Mouse (Mus musculus) kidney, adult 2 months (tissue): ENCODE results near the gene Rapgef5. TPM values are rescaled to one million over a fixed set of nuclear protein-coding genes. Genes with fewer than 3 reads are reported as not detected.

ENCODE experiments used
- DNase-seq: peaks from one replicate; pipeline ENCODE4 v3.0.0; 2021
- H3K27ac ChIP-seq: fragments of 200-500 bp; 2 replicates; pipeline ENCODE4 v1.5.1; 2012; ENCODE audit warnings: low read depth, low read length, control low read depth, inconsistent platforms; ENCODE audit not compliant: insufficient read depth
- H3K27me3 ChIP-seq: fragments of 200-500 bp; replicated peaks from 2 replicates; pipeline ENCODE4 v1.6.1; 2012; ENCODE audit warnings: mild to moderate bottlenecking, moderate library complexity, low read length, inconsistent platforms; ENCODE audit not compliant: control insufficient read depth, insufficient read depth
- H3K36me3 ChIP-seq: fragments of 200-500 bp; 2 replicates; pipeline ENCODE4 v1.6.1; 2012; ENCODE audit warnings: mild to moderate bottlenecking, moderate library complexity, low read length, inconsistent platforms; ENCODE audit not compliant: control insufficient read depth, insufficient read depth
- H3K4me1 ChIP-seq: fragments of 200-500 bp; 2 replicates; pipeline ENCODE4 v1.6.1; 2011; ENCODE audit warnings: low read length; ENCODE audit not compliant: control insufficient read depth, insufficient read depth
- H3K4me3 ChIP-seq: fragments of 200-500 bp; 2 replicates; pipeline ENCODE4 v1.5.1; 2011; ENCODE audit warnings: mild to moderate bottlenecking, low read depth, low read length, control low read depth; ENCODE audit not compliant: insufficient read depth
- CTCF ChIP-seq: fragments of 200-500 bp; conservative IDR thresholded peaks from 2 replicates; pipeline ENCODE4 v1.5.1; 2011; ENCODE audit warnings: low read depth, mild to moderate bottlenecking, control low read depth, low read length, moderate library complexity, mixed read lengths; ENCODE audit not compliant: insufficient read depth, insufficient read length
- POLR2A ChIP-seq: fragments of 200-500 bp; IDR thresholded peaks from one replicate; pipeline ENCODE4 v1.6.1; 2011; ENCODE audit warnings: low read depth, low read length, control low read depth
- WGBS: fragments of 180-500 bp; shearing (Covaris S2); methylation state at CpG from one replicate; pipeline ENCODE4 v1.1.7; 2018; 5-methylcytosine and 5-hydroxymethylcytosine counted together
- polyA plus RNA-seq: library from polyadenylated mRNA; depleted of rRNA; stranded (reverse); fragments of >200 nt; gene quantifications from 2 replicates; pipeline ENCODE4 v1.2.3, GENCODE M21; 2012

Rapgef5 gene
- polyA plus RNA-seq, 1 experiment, result 8.4 TPM

- no peaks in the 10 kb centered on the region for H3K4me1 ChIP-seq
- no peak for DNase-seq
- no peak overlapping the region for H3K4me3 ChIP-seq
- 96% methylated on average over 4 of the region's 4 CpGs for WGBS
- H3K27me3 ChIP-seq, result no peaks in the 10 kb centered on the region
- peaks cover 2% of the 10 kb centered on the region; the same call in 1 of the 2 replicates for H3K36me3 ChIP-seq
- no peak for TF ChIP-seq CTCF
- no peak for TF ChIP-seq POLR2A
- no peak overlapping the region for H3K27ac ChIP-seq
Observed at GRCm38 (mm10) chr12:117725011-117725410, 208.7 kb downstream of the Rapgef5 start.

- H3K27ac ChIP-seq, result no peak overlapping the region
- H3K4me1 ChIP-seq, result no peaks in the 10 kb centered on the region
- 81% methylated on average over 8 of the region's 8 CpGs for WGBS
- H3K4me3 ChIP-seq, result no peak overlapping the region
- no peak for DNase-seq
- TF ChIP-seq POLR2A, result no peak
- TF ChIP-seq CTCF, result no peak
- H3K36me3 ChIP-seq, result peaks cover 2% of the 10 kb centered on the region; the same call in 1 of the 2 replicates
- H3K27me3 ChIP-seq, result no peaks in the 10 kb centered on the region
Observed at GRCm38 (mm10) chr12:117727481-117728177, 211.3 kb downstream of the Rapgef5 start.

- Histone ChIP-seq H3K27ac (no peak overlapping the region), H3K4me1 (no peaks in the 10 kb centered on the region)
- 24% methylated on average over 3 of the region's 3 CpGs for WGBS
Observed at GRCm38 (mm10) chr12:117728178-117728611, 211.9 kb downstream of the Rapgef5 start.

GRCm38 (mm10) chr12:117733611-117734010 lies 217.3 kb downstream of the Rapgef5 start:
- Histone ChIP-seq H3K27me3 (no peaks in the 10 kb centered on the region), H3K4me1 (no peaks in the 10 kb centered on the region), H3K4me3 (no peak overlapping the region), H3K27ac (no peak overlapping the region), H3K36me3 (no peaks in the 10 kb centered on the region)
- no peak for DNase-seq
- no peak for TF ChIP-seq CTCF
- no peak for TF ChIP-seq POLR2A

More at GRCm38 (mm10) chr12:117728178-117728611, 211.9 kb downstream of the Rapgef5 start:
- H3K27me3 ChIP-seq, result no peaks in the 10 kb centered on the region
- no peak overlapping the region for H3K4me3 ChIP-seq
- TF ChIP-seq POLR2A (no peak), CTCF (no peak)
- peaks cover 2% of the 10 kb centered on the region; the same call in 1 of the 2 replicates for H3K36me3 ChIP-seq
- peak; percentile 66 for DNase-seq

GRCm38 (mm10) chr12:117736130-117736529 lies 219.9 kb downstream of the Rapgef5 start:
- H3K4me1 ChIP-seq, result no peaks in the 10 kb centered on the region
- TF ChIP-seq POLR2A, result no peak
- TF ChIP-seq CTCF, result no peak
- no peak for DNase-seq
- no peak overlapping the region for H3K27ac ChIP-seq
- H3K4me3 ChIP-seq, result no peak overlapping the region
- no peaks in the 10 kb centered on the region for H3K27me3 ChIP-seq
- WGBS, result 84% methylated on average over 3 of the region's 3 CpGs
- H3K36me3 ChIP-seq, result no peaks in the 10 kb centered on the region

- whole genome bisulfite sequencing, result 65% methylated on average over 2 of the region's 2 CpGs
- no peak for TF ChIP-seq POLR2A
- no peak for TF ChIP-seq CTCF
- Histone ChIP-seq H3K27me3 (no peaks in the 10 kb centered on the region; the same call in 1 of the 2 replicates), H3K36me3 (no peaks in the 10 kb centered on the region), H3K27ac (no peak overlapping the region), H3K4me1 (no peaks in the 10 kb centered on the region), H3K4me3 (no peak overlapping the region)
- DNase-seq, result no peak
Observed at GRCm38 (mm10) chr12:117736928-117737327, 220.6 kb downstream of the Rapgef5 start.

- Histone ChIP-seq H3K4me1 (no peaks in the 10 kb centered on the region), H3K36me3 (no peaks in the 10 kb centered on the region), H3K27ac (no peak overlapping the region), H3K4me3 (no peak overlapping the region), H3K27me3 (no peaks in the 10 kb centered on the region; the same call in 1 of the 2 replicates)
- DNase-seq, result no peak
- no peak for TF ChIP-seq CTCF
- no peak for TF ChIP-seq POLR2A
- 77% methylated on average over 11 of the region's 11 CpGs for WGBS
Observed at GRCm38 (mm10) chr12:117737332-117738031, 221.2 kb downstream of the Rapgef5 start.
